Mouse (Mus musculus) lung, embryonic 14.5 days (tissue): ENCODE measurements around the gene Fam117b. TPM values are rescaled to one million over a fixed set of nuclear protein-coding genes. Genes with fewer than 3 reads are reported as not detected.

Experiments
- ATAC-seq: fragments of 200-750 bp; cut with Nextera tagmentation; 2 replicates; pipeline ENCODE4 v1.8.0; 2017; ENCODE audit warnings: mild to moderate bottlenecking, moderate TSS enrichment, moderate library complexity; ENCODE audit not compliant: insufficient read depth
- DNase-seq: peaks from one replicate; pipeline ENCODE4 v3.0.0-alpha.2; 2015
- H3K27ac ChIP-seq: fragments of 300-500 bp; sonication (generic); 2 replicates; pipeline ENCODE4 v1.5.1; 2014; ENCODE audit warnings: low read depth, mild to moderate bottlenecking, moderate library complexity
- H3K27me3 ChIP-seq: fragments of 300-500 bp; sonication (generic); 2 replicates; pipeline ENCODE4 v1.6.1; 2014; ENCODE audit warnings: low read length, control low read depth; ENCODE audit not compliant: insufficient read depth
- H3K36me3 ChIP-seq: fragments of 300-500 bp; sonication (generic); 2 replicates; pipeline ENCODE4 v1.6.1; 2014; ENCODE audit warnings: control low read depth; ENCODE audit not compliant: insufficient read depth
- H3K4me1 ChIP-seq: fragments of 300-500 bp; sonication (generic); 2 replicates; pipeline ENCODE4 v1.6.1; 2014; ENCODE audit warnings: antibody characterized with exemption, control low read depth; ENCODE audit not compliant: insufficient read depth
- H3K4me2 ChIP-seq: fragments of 300-500 bp; sonication (generic); 2 replicates; pipeline ENCODE4 v1.6.1; 2014; ENCODE audit warnings: mild to moderate bottlenecking
- H3K4me3 ChIP-seq: fragments of 300-500 bp; sonication (generic); 2 replicates; pipeline ENCODE4 v1.5.1; 2014; ENCODE audit warnings: low read depth, low read length
- H3K9ac ChIP-seq: fragments of 300-500 bp; sonication (generic); 2 replicates; pipeline ENCODE4 v1.6.1; 2014
- H3K9me3 ChIP-seq: fragments of 300-500 bp; sonication (generic); 2 replicates; pipeline ENCODE4 v1.6.1; 2016; ENCODE audit warnings: low read depth, low read length, control low read depth
- CTCF ChIP-seq: IDR thresholded peaks from 2 replicates; pipeline ENCODE4 v1.5.1; 2016; ENCODE audit warnings: antibody characterized with exemption, low read depth
- WGBS: fragments of 180-500 bp; shearing (Covaris S2); extraction: QIAGEN DNeasy Blood & Tissue Kit; methylation state at CpG from one replicate; pipeline ENCODE4 v1.1.7; 2014; 5-methylcytosine and 5-hydroxymethylcytosine counted together
- polyA plus RNA-seq: library from polyadenylated mRNA; unstranded; fragments of >200 nt; fragmentation: Nextera tagmentation; extraction: Ambion mirVana; gene quantifications from 2 replicates; pipeline ENCODE4 v1.2.1, GENCODE M21; 2014

Gene Fam117b
- polyA plus RNA-seq, 1 experiment from 2014 or later: 18.7 TPM

- Histone ChIP-seq H3K9ac (no peak overlapping the region), H3K36me3 (no peaks in the 10 kb centered on the region), H3K27ac (no peak overlapping the region), H3K4me1 (no peaks in the 10 kb centered on the region), H3K4me2 (no peak overlapping the region), H3K9me3 (no peaks in the 10 kb centered on the region), H3K27me3 (no peaks in the 10 kb centered on the region), H3K4me3 (no peak overlapping the region)
- ATAC-seq (peak; percentile 70; the same call in 1 of the 2 replicates), DNase-seq (peak; percentile 61)
- 4% methylated on average over 3 of the region's 3 CpGs for WGBS
- TF ChIP-seq CTCF: no peak
Observed at GRCm38 (mm10) chr1:59902634-59903033, 10.2 kb upstream of the Fam117b start.

GRCm38 (mm10) chr1:59904630-59905295 lies 8.0 kb upstream of the Fam117b start:
- ATAC-seq (no peak), DNase-seq (no peak)
- Histone ChIP-seq H3K9me3 (no peaks in the 10 kb centered on the region), H3K4me2 (no peak overlapping the region), H3K36me3 (no peaks in the 10 kb centered on the region), H3K27ac (no peak overlapping the region), H3K4me3 (no peak overlapping the region), H3K27me3 (no peaks in the 10 kb centered on the region), H3K4me1 (no peaks in the 10 kb centered on the region), H3K9ac (no peak overlapping the region)
- 89% methylated on average over 6 of the region's 6 CpGs for WGBS
- no peak for TF ChIP-seq CTCF

GRCm38 (mm10) chr1:59905916-59906315 lies 6.9 kb upstream of the Fam117b start:
- no peak overlapping the region for H3K27ac ChIP-seq
- 71% methylated on average over 2 of the region's 2 CpGs for WGBS
- H3K27me3 ChIP-seq: no peaks in the 10 kb centered on the region
- no peak overlapping the region for H3K9ac ChIP-seq
- ATAC-seq (no peak), DNase-seq (no peak)
- no peak for TF ChIP-seq CTCF
- no peaks in the 10 kb centered on the region for H3K9me3 ChIP-seq
- no peak overlapping the region for H3K4me2 ChIP-seq
- no peaks in the 10 kb centered on the region for H3K4me1 ChIP-seq
- H3K36me3 ChIP-seq: no peaks in the 10 kb centered on the region
- no peak overlapping the region for H3K4me3 ChIP-seq

DNA sequence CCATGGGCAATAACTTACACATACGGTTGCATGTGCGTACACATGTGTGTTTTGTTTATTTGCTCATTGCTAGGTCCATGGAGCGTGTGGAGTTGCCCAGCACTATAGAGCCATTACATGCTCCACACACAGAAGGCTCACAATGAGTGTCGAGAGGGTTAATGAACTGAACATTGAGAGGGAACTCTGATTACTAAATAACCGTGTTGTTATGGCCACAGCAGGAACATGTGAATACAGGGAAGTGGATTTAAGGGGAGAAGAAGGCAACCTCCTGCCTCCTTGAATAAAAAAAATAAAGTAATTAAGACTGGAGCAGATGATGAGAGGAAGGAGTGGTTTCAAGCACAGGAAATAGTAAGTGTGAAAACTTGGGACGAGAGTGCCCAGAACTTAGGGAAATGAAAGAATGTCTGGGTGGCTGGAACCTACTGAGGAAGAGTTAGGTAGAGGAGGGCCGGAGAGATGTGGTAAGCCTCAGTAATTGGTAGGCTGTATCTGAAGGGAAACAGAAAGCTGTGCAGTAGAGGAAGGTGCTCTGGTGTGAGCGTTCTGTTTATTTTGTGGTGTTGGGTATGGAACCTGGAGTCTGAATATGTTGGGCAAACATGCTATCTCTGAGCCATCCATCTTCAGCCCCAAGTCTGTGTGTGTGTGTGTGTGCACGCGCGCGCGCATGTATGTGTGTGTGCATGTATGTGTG lies 5.8 kb upstream of the Fam117b start:
- DNase-seq (no peak), ATAC-seq (no peak)
- 80% methylated on average over 13 of the region's 13 CpGs for WGBS
- H3K27ac ChIP-seq: no peak overlapping the region; the same call in 1 of the 2 replicates
- H3K4me3 ChIP-seq: no peak overlapping the region
- no peaks in the 10 kb centered on the region for H3K36me3 ChIP-seq
- no peaks in the 10 kb centered on the region for H3K9me3 ChIP-seq
- no peaks in the 10 kb centered on the region for H3K4me1 ChIP-seq
- no peak overlapping the region for H3K9ac ChIP-seq
- no peak overlapping the region for H3K4me2 ChIP-seq
- no peaks in the 10 kb centered on the region for H3K27me3 ChIP-seq
- no peak for TF ChIP-seq CTCF

GRCm38 (mm10) chr1:59907700-59908099 lies 5.1 kb upstream of the Fam117b start:
- peak; percentile 26 for DNase-seq

GRCm38 (mm10) chr1:59910941-59911340 lies 1.9 kb upstream of the Fam117b start:
- Histone ChIP-seq H3K36me3 (no peaks in the 10 kb centered on the region), H3K4me2 (no peak overlapping the region), H3K9ac (no peak overlapping the region), H3K4me3 (no peak overlapping the region), H3K9me3 (no peaks in the 10 kb centered on the region), H3K27me3 (no peaks in the 10 kb centered on the region), H3K27ac (no peak overlapping the region), H3K4me1 (0 out of 2 replicates have a peak, but pooled peaks cover 10% of the 10 kb centered on the region)
- no peak for TF ChIP-seq CTCF
- ATAC-seq (no peak), DNase-seq (no peak)
- WGBS: 74% methylated on average over 1 of the region's 1 CpGs

More at GRCm38 (mm10) chr1:59907700-59908099, 5.1 kb upstream of the Fam117b start:
- ATAC-seq: no peak
- Histone ChIP-seq H3K27me3 (no peaks in the 10 kb centered on the region), H3K4me2 (no peak overlapping the region), H3K4me3 (no peak overlapping the region), H3K4me1 (no peaks in the 10 kb centered on the region), H3K27ac (no peak overlapping the region), H3K36me3 (no peaks in the 10 kb centered on the region), H3K9ac (no peak overlapping the region), H3K9me3 (no peaks in the 10 kb centered on the region)
- no peak for TF ChIP-seq CTCF
- 14% methylated on average over 2 of the region's 2 CpGs for WGBS

DNA sequence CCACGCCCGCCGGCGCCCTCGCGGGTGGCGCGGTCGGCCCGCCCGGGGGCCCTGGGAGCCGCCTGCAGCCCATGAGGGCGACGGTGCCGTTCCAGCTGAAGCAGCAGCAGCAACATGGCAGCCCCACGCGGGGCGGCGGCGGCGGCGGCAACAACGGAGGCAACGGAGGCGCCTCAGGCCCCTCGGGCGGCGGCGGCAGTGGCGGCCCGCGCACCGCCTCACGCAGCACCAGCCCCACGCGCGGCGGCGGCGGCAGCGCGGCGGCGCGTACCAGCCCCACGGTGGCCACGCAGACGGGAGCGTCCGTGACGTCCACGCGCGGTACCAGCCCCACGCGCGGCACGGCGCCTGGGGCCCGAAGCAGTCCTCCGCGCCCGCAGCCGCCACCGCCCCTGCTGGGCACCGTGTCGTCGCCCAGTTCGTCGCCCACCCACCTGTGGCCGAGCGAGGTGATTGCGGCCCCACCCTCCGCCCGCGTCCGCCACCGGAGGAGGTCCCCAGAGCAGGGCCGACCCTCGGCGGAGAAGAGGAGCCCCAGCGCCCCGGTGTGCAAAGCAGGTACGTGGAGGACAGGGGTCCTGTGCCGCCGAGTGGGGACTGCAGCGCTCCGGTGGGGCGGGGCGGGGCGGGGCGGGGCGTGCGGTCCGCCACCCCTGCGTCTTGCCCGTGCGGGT lies 526 bp downstream of the Fam117b start:
- TF ChIP-seq CTCF: no peak
- Histone ChIP-seq H3K4me3 (peak overlapping the region; percentile 98), H3K27me3 (no peaks in the 10 kb centered on the region), H3K36me3 (no peaks in the 10 kb centered on the region), H3K4me1 (0 out of 2 replicates have a peak, but pooled peaks cover 10% of the 10 kb centered on the region), H3K27ac (peak overlapping the region; percentile 92), H3K9me3 (no peaks in the 10 kb centered on the region), H3K4me2 (peak overlapping the region; percentile 78), H3K9ac (peak overlapping the region; percentile 91)
- DNase-seq (no peak), ATAC-seq (peak; percentile 30)
- under 1% methylated on average over 80 of the region's 98 CpGs for WGBS
